Mouse (Mus musculus) liver, embryonic 11.5 days (tissue): Measurements from ENCODE around the gene Adamts17. TPM values are rescaled to one million over a fixed set of nuclear protein-coding genes. Genes with fewer than 3 reads are reported as not detected.

ENCODE experiments used
- ATAC-seq: fragments of 200-750 bp; cut with Nextera tagmentation; replicated peaks from 2 replicates; pipeline ENCODE4 v1.8.0; 2017; ENCODE audit warnings: moderate number of reproducible peaks, mild to moderate bottlenecking, moderate TSS enrichment, moderate library complexity; ENCODE audit not compliant: low FRiP score
- DNase-seq: peaks from one replicate; pipeline ENCODE4 v3.0.0-alpha.2; 2017; ENCODE audit warnings: low spot score
- H3K27ac ChIP-seq: fragments of 300-500 bp; sonication (generic); 2 replicates; pipeline ENCODE4 v1.5.1; 2014; ENCODE audit warnings: mild to moderate bottlenecking, low read depth, low read length, control low read depth
- H3K27me3 ChIP-seq: fragments of 300-500 bp; sonication (generic); replicated peaks from 2 replicates; pipeline ENCODE4 v1.6.1; 2014; ENCODE audit warnings: low read length, mixed read lengths; ENCODE audit not compliant: control insufficient read depth, insufficient read depth
- H3K36me3 ChIP-seq: fragments of 300-500 bp; sonication (generic); 2 replicates; pipeline ENCODE4 v1.6.1; 2014; ENCODE audit warnings: mild to moderate bottlenecking, low read length, moderate library complexity, mixed read lengths; ENCODE audit not compliant: control insufficient read depth, insufficient read depth
- H3K4me1 ChIP-seq: fragments of 300-500 bp; sonication (generic); replicated peaks from 2 replicates; pipeline ENCODE4 v1.6.1; 2014; ENCODE audit warnings: low read length, mixed read lengths; ENCODE audit not compliant: control insufficient read depth, insufficient read depth
- H3K4me2 ChIP-seq: fragments of 300-500 bp; sonication (generic); 2 replicates; pipeline ENCODE4 v1.6.1; 2014; ENCODE audit warnings: mild to moderate bottlenecking, control low read depth, moderate library complexity
- H3K4me3 ChIP-seq: fragments of 300-500 bp; sonication (generic); 2 replicates; pipeline ENCODE4 v1.5.1; 2014; ENCODE audit warnings: low read depth, low read length, control low read depth
- H3K9ac ChIP-seq: fragments of 300-500 bp; sonication (generic); 2 replicates; pipeline ENCODE4 v1.6.1; 2014; ENCODE audit warnings: low read depth, low read length, control low read depth
- H3K9me3 ChIP-seq: fragments of 300-500 bp; sonication (generic); 2 replicates; pipeline ENCODE4 v1.6.1; 2016; ENCODE audit warnings: low read length, inconsistent platforms, mixed read lengths; ENCODE audit not compliant: control insufficient read depth
- WGBS: fragments of 180-500 bp; shearing (Covaris S2); extraction: QIAGEN DNeasy Blood & Tissue Kit; methylation state at CpG from one replicate; pipeline ENCODE4 v1.1.7; 2014; 5-methylcytosine and 5-hydroxymethylcytosine counted together
- polyA plus RNA-seq: library from polyadenylated mRNA; unstranded; fragments of >200 nt; fragmentation: Nextera tagmentation; extraction: Ambion mirVana; gene quantifications from 2 replicates; pipeline ENCODE4 v1.2.1, GENCODE M21; 2014

The Adamts17 gene
- polyA plus RNA-seq, 1 experiment from 2014 or later = 1.5 TPM

DNA sequence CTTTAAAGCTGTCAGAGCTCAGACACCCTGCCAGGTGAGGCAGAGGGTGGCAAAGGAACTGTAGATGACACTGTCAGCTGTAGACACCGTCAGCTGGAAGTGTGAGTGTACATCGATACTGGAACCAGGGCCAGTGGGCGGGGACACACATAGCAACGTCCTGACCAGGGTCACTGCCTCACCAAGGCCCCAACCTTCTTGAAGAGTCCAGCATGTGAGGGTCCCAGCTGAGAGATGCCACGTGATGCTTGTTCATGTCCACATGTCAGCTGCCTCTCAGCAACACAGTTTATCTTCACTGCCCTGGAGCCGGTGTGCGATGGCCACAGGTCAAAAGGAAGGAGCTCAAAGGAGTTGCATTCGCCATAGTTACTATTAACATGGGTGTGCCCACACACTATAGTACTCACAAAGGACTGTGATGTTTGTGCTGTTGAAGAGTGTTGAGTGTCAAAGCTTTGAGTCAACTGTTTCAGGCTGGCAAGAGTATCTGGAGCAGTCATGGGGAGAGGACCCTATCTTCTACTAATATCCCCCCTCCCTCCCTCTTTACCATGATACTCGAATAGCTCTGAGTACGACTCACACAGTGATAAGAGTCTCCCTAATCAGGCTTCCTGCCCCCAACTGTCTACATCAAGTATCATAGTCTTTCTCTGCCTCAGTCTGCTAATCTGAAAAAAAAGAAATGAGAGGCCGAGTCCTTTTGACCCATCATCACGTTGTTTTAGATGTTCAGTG is 172.6 kb downstream of the Adamts17 start:
- H3K27ac ChIP-seq = no peak overlapping the region
- no peaks in the 10 kb centered on the region for H3K27me3 ChIP-seq
- DNase-seq (no peak), ATAC-seq (no peak; the same call in 1 of the 2 replicates)
- H3K4me3 ChIP-seq = no peak overlapping the region
- no peaks in the 10 kb centered on the region for H3K36me3 ChIP-seq
- H3K9ac ChIP-seq = no peak overlapping the region
- WGBS = 55% methylated on average over 12 of the region's 12 CpGs
- H3K9me3 ChIP-seq = 0 out of 2 replicates have a peak, but pooled peaks cover 2% of the 10 kb centered on the region
- no peak overlapping the region for H3K4me2 ChIP-seq
- H3K4me1 ChIP-seq = peaks cover 2% of the 10 kb centered on the region; the same call in 1 of the 2 replicates

DNA sequence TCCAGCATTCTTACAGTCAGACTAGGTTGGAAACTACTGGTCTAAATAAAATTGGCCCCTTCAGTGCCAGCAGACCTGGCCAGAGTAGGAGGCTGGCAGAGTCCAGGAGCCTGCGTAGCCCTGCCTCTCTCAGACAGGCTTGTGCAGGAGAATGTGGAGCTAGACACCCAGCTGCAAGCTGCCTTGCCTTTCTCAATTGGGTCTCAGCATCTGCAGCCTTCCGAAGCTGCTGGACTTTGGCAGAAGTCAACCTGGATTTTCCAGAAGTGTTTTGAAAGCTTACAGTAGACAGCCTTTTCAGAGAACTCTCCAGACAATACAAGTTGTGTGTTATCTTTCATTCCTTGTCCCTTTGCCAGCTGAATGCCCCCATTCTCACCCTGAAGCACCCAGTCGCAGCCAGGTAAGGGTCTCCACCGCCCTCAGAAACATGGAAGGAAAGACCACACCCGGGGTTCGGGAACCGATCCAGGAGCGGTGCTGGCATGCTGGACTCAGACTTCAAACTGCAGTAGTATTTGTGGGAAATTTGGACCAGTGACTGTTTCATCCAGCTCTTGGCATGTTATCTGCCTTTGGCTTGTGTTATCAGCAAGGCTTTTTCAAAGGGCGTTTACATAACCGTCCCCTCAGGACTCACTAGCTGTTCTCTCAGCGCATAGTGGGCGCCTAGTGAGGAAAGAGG is 173.8 kb downstream of the Adamts17 start:
- no peaks in the 10 kb centered on the region for H3K36me3 ChIP-seq
- H3K4me2 ChIP-seq = no peak overlapping the region
- H3K4me3 ChIP-seq = no peak overlapping the region
- H3K27ac ChIP-seq = no peak overlapping the region
- 0 out of 2 replicates have a peak, but pooled peaks cover 2% of the 10 kb centered on the region for H3K9me3 ChIP-seq
- peaks cover 2% of the 10 kb centered on the region; the same call in 1 of the 2 replicates for H3K4me1 ChIP-seq
- DNase-seq (no peak), ATAC-seq (no peak)
- no peaks in the 10 kb centered on the region for H3K27me3 ChIP-seq
- WGBS = 74% methylated on average over 12 of the region's 12 CpGs
- no peak overlapping the region for H3K9ac ChIP-seq

DNA sequence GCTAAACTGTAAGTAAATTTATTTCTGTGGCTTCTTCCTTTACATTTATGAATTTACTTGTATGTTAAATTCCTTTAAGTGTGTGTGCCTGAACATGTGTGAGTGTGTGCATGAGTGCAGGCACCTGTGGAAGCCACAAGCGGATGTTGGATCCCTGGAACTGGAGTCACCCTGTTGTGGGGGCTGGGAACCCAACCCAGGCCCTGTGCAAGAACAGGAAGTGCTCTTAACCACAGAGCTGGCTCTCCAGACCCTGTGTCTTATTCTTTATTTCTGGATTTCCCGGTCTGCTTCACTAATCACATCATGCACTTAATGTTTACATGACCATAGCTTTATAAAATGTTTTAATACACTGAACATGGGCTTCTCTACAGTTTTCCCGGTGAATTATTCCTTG is 180.4 kb downstream of the Adamts17 start:
- no peak overlapping the region for H3K27ac ChIP-seq
- 67% methylated on average over 3 of the region's 3 CpGs for WGBS
- H3K4me3 ChIP-seq = no peak overlapping the region
- H3K9ac ChIP-seq = no peak overlapping the region
- no peak overlapping the region for H3K4me2 ChIP-seq
- DNase-seq (no peak), ATAC-seq (no peak)
- H3K36me3 ChIP-seq = no peaks in the 10 kb centered on the region
- no peaks in the 10 kb centered on the region for H3K27me3 ChIP-seq
- H3K4me1 ChIP-seq = no peaks in the 10 kb centered on the region
- H3K9me3 ChIP-seq = no peaks in the 10 kb centered on the region

DNA sequence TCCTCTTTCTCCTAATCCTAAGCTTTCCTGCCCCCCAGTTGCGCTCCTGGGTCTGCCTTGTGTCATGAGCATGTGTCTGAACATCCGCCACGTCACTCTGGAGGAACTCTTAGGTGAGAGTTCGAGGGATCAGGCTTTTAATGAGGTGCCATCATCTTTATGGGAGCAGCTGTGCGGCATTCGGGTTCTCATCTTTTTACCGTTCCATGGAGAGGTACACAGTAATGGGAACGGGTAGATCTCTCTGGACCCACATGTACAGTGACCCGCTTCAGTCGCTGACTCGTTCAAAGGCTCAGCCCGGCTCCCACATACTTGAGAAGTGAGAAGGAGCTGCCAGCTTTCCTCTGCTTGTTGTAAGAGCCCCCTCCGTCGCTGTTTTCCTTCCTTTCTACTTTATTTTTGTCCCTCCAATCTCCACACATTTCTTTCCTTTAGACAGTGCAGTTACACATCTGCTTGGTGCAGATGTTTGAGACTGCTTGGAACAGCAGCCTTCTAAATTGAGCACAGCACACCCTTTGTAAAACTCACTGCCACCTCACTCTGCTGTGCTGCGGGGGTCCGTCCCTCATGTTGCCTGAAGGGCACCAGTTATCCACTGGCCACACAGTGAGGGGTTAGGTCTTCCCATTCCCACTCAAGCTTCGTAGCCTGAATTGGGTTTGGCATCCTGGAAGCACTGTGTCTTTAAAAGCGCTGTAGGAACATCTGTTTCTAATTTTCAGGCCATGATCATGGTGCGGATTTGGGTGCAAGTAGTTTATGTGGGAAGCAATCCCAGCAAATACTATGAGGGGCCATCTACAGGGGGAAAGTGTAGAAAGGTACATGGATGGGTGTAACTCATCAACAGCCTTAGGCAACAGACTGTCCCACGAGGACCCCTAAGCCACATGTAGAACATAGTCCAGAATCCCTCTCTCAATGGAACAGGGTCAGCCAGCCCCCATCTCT is 186.9 kb downstream of the Adamts17 start:
- H3K27me3 ChIP-seq = no peaks in the 10 kb centered on the region
- no peak for ATAC-seq
- H3K4me3 ChIP-seq = no peak overlapping the region
- no peaks in the 10 kb centered on the region for H3K36me3 ChIP-seq
- H3K27ac ChIP-seq = no peak overlapping the region
- WGBS = 66% methylated on average over 20 of the region's 20 CpGs
- DNase-seq = no peak
- H3K9ac ChIP-seq = no peak overlapping the region
- no peaks in the 10 kb centered on the region for H3K9me3 ChIP-seq
- H3K4me2 ChIP-seq = no peak overlapping the region
- no peaks in the 10 kb centered on the region for H3K4me1 ChIP-seq

DNA sequence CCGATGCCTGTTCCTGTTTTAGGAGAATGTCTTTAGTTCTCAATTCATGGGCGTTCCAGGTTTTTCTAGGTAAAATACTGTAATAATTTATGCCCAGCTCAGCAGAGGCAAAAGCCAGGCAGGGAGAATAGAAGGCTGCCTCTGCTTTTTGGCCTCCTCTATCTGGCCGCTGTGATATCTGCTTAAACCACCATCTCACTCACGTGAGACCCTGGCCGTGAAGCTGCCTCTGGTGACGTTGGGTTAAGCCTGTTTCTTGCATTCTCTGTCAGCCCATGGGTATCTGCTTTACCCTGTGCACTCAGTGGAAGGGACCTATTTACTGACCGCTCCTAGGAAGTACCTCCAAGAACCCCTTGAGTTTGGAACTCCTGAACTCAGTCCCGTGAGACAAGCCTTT is 187.7 kb downstream of the Adamts17 start:
- H3K27me3 ChIP-seq = no peaks in the 10 kb centered on the region
- no peaks in the 10 kb centered on the region for H3K9me3 ChIP-seq
- no peak overlapping the region for H3K9ac ChIP-seq
- no peak overlapping the region for H3K4me2 ChIP-seq
- ATAC-seq = no peak
- no peaks in the 10 kb centered on the region for H3K4me1 ChIP-seq
- 71% methylated on average over 8 of the region's 8 CpGs for WGBS
- no peak overlapping the region for H3K4me3 ChIP-seq
- no peak overlapping the region for H3K27ac ChIP-seq
- no peak for DNase-seq
- H3K36me3 ChIP-seq = no peaks in the 10 kb centered on the region

DNA sequence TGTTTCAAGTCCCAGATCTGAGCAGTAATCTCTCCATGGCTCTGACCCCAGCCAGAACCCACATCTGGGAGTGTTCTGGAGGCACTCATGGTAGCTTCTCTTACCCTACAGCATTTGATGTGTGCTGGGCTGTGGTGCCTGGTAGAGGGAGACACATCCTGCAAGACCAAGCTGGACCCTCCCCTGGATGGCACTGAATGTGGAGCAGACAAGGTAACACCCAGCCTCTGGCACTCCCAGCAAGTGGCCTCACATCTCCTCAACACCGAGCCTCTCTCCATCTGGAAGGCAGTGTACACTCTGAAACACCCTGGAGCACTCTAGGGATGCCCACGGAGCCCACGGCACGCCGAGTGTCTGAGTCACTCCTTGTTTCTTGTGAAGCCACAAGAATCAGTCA is 188.2 kb downstream of the Adamts17 start:
- no peaks in the 10 kb centered on the region for H3K9me3 ChIP-seq
- H3K9ac ChIP-seq = no peak overlapping the region
- no peak overlapping the region for H3K4me3 ChIP-seq
- no peaks in the 10 kb centered on the region for H3K36me3 ChIP-seq
- H3K27me3 ChIP-seq = no peaks in the 10 kb centered on the region
- no peak overlapping the region for H3K27ac ChIP-seq
- DNase-seq = no peak
- no peak for ATAC-seq
- no peak overlapping the region for H3K4me2 ChIP-seq
- no peaks in the 10 kb centered on the region for H3K4me1 ChIP-seq
- 91% methylated on average over 5 of the region's 5 CpGs for WGBS

DNA sequence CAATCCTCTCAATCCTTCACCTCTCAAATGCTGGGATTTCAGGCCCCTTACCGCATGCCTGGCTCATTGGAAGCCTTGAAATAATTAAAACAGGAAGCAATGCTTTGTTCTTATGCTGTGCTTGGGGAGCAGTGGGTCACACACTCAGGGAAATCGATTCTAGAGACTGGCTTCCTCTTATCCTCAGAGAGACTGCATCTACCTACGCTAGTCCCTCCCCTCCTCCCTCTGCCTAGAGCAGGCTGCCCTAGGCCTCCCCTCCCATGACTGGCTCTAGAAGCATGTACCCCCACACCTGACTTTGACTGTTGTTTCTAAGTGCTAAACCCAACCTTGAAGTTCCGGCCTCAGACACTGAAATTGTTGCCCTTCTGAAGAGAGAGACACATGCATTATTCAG is 189.4 kb downstream of the Adamts17 start:
- Histone ChIP-seq H3K36me3 (no peaks in the 10 kb centered on the region), H3K9ac (no peak overlapping the region), H3K27me3 (no peaks in the 10 kb centered on the region), H3K9me3 (no peaks in the 10 kb centered on the region), H3K4me1 (no peaks in the 10 kb centered on the region), H3K4me3 (no peak overlapping the region), H3K27ac (no peak overlapping the region), H3K4me2 (no peak overlapping the region)
- no peak for ATAC-seq
- no peak for DNase-seq
- WGBS = 70% methylated on average over 4 of the region's 4 CpGs

DNA sequence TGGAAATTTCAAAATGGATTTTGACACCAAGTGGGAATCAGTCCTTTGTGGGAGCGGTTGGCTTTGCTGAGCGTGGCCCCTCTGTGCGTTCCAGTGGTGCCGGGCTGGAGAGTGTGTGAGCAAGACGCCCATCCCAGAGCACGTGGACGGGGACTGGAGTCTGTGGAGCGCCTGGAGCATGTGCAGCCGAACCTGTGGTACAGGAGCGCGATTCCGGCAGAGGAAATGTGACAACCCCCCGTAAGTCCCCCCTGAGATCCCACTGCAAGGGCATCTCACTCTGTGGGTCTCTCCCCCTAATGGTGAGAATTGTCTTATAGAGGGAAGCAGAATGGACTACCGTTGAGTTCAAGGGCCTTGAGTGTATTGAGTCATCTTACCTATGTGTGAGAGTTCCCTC is 189.9 kb downstream of the Adamts17 start:
- no peak overlapping the region for H3K4me3 ChIP-seq
- ATAC-seq (no peak), DNase-seq (no peak)
- H3K9ac ChIP-seq = no peak overlapping the region
- no peaks in the 10 kb centered on the region for H3K27me3 ChIP-seq
- no peaks in the 10 kb centered on the region for H3K4me1 ChIP-seq
- no peak overlapping the region for H3K27ac ChIP-seq
- H3K4me2 ChIP-seq = no peak overlapping the region
- no peaks in the 10 kb centered on the region for H3K9me3 ChIP-seq
- no peaks in the 10 kb centered on the region for H3K36me3 ChIP-seq
- 90% methylated on average over 14 of the region's 14 CpGs for WGBS
